Mouse (Mus musculus): ENCODE measurements around the gene Lrp2. TPM values are rescaled to one million over a fixed set of nuclear protein-coding genes. Genes with fewer than 3 reads are reported as not detected.

Gene Lrp2
- not detected in 2 replicates for polyA plus RNA-seq (2012; ENCODE audit: insufficient read depth, low replicate concordance)

DNA sequence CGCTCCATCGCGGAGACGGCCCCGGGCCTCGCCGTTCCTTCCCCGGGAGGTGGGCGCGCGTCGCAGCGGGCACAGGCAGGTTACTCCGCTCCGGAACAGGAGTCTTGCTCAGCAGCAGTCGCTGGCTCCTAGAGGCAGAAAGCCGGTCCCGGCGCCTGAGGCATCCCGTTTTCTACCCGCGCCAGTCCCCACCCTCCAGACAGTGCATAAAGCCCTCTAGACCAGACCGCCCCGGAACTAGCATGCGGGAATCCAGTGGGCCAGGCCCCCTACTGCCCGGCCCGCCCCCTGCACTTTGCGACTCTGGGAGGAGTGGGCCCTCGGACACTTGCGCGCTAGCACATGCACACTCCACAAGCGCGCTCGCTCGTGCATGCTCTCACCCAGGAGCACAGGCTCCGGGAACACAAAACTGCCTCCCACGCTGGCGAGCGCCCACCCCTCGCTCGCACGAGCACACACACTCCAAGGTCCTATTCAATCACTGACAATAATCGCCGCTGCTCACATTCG is at the start of gene Lrp2:
Gene Lrp2, minus strand, starts transcription at position 180 of the 513 bp plus-strand sequence.
- Histone ChIP-seq H3K4me1 (peaks cover 40% of the 10 kb centered on the region), H3K9me3 (no peaks in the 10 kb centered on the region), H3K4me3 (replicated peaks) (peak within 1 kb of the TSS; percentile 91), H3K36me3 (replicated peaks; ENCODE audit: low read length) (no peaks in the 10 kb centered on the region), H3K27me3 (replicated peaks) (peaks cover 81% of the 10 kb centered on the region)
- TF ChIP-seq FLI1 (IDR thresholded peaks at IDR 0.05; ENCODE audit: low read length): no peak
- TF ChIP-seq GATA1 (IDR thresholded peaks at IDR 0.05; ENCODE audit: borderline replicate concordance, low read length): no peak

DNA sequence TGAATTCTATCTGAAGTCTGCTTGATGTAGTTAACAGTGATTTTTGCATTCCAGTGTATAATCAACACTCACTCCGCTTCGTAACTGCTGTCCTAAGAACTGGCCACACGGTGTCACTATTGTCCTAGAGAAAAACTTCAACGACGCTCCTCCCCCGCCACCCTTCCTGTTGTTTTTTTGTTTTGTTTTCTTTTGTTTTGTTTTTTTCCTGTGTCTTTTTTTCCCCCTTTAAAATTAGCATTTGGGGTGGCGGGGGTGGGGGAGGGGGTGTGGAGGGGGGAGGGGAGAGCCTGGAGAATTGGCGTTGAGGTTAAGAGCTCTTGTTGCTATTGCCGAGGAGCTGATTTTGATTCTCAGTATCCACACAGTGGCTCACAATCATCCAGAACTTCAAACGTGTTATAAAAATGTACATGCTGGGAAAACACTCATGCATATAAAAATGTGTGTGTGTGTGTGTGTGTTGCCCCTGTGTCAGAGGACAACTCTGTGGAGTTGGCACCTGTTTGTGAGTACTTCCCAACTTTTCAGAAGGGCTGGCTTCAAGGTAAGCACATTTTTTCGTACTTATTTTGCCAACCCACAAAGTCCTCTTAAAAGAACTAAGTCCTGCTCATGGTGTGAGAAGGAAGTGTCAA is 49.3 kb upstream of the Lrp2 start:
- H3K4me1 ChIP-seq: no peaks in the 10 kb centered on the region; the same call in 1 of the 2 replicates
- peaks cover 21% of the 10 kb centered on the region for H3K9me3 ChIP-seq
- H3K4me3 ChIP-seq (replicated peaks): peak overlapping the region; percentile 88
- TF ChIP-seq FLI1 (IDR thresholded peaks at IDR 0.05; ENCODE audit: low read length) (no peak), GATA1 (IDR thresholded peaks at IDR 0.05; ENCODE audit: borderline replicate concordance, low read length) (no peak)
- no peaks in the 10 kb centered on the region for H3K36me3 ChIP-seq (replicated peaks; ENCODE audit: low read length)
- H3K27me3 ChIP-seq (replicated peaks): peaks cover 9% of the 10 kb centered on the region

DNA sequence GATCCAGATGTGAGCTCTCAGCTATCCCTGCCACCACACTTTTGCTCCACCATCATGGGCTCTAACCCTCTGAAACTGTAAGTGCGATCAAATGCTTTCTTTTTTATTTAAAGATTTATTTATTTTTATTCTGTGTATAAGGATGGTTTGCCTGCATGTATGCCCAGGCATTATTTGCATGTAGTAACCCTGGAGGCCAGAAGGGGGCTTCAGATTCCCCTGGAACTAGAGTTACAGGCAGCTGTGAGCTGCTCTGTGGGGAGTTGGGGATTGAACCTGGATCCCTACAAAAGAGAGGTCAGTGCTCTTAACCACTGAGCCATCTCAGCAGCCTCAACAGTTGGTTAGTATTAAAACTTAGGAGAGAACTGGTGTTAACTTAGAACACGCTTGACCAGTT is 45.6 kb upstream of the Lrp2 start:
- H3K36me3 ChIP-seq (replicated peaks; ENCODE audit: low read length): no peaks in the 10 kb centered on the region
- peaks cover 23% of the 10 kb centered on the region for H3K9me3 ChIP-seq
- no peaks in the 10 kb centered on the region; the same call in 1 of the 2 replicates for H3K4me1 ChIP-seq
- H3K4me3 ChIP-seq (replicated peaks): no peak overlapping the region
- TF ChIP-seq GATA1 (IDR thresholded peaks at IDR 0.05; ENCODE audit: borderline replicate concordance, low read length): no peak
- TF ChIP-seq FLI1 (IDR thresholded peaks at IDR 0.05; ENCODE audit: low read length): no peak
- H3K27me3 ChIP-seq (replicated peaks): peaks cover 6% of the 10 kb centered on the region

DNA sequence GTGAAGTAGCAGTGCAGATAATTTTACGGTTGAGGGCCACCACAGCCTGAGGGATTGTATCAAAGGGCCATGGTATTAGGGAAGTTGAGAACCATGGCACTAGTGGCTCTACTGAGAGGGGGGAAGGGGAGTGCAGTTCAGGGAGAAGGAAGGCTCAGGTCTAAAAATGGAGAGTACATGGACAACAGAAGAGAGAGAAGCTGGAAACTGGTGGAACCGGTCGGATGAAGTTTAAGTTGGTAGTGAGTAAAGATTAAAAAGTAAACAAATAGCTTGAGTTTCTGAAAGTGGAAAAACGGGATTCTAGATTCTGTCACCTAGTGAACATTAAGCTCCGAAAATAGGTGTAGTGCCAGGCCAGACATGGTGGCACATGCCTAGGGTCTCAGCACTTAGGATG is 44.9 kb upstream of the Lrp2 start:
- H3K9me3 ChIP-seq: peaks cover 21% of the 10 kb centered on the region

DNA sequence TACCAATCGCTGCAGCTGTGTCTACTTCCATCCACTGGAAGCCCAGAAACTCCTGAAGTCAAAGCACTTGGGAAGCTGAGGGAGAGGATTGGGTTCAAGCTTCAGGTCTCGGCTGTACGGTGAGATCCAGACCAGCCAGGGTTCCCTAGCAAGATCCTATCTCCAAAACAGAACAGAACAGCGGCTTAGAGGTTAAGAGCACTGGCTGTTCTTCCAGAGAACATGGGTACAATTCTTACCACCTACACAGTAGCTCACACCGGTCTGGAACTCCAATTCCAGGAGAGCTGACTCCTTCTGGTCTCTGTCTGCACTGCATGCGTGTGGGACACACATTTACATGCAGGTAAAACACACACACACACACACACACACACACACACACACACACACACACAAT is 44.0 kb upstream of the Lrp2 start:
- Histone ChIP-seq H3K27me3 (replicated peaks) (peaks cover 12% of the 10 kb centered on the region), H3K9me3 (peaks cover 21% of the 10 kb centered on the region), H3K36me3 (replicated peaks; ENCODE audit: low read length) (no peaks in the 10 kb centered on the region), H3K4me1 (no peaks in the 10 kb centered on the region), H3K4me3 (replicated peaks) (no peak overlapping the region)
- TF ChIP-seq GATA1 (IDR thresholded peaks at IDR 0.05; ENCODE audit: borderline replicate concordance, low read length): no peak
- no peak for TF ChIP-seq FLI1 (IDR thresholded peaks at IDR 0.05; ENCODE audit: low read length)

More for the DNA sequence above, 44.9 kb upstream of the Lrp2 start:
- TF ChIP-seq FLI1 (IDR thresholded peaks at IDR 0.05; ENCODE audit: low read length): no peak
- TF ChIP-seq GATA1 (IDR thresholded peaks at IDR 0.05; ENCODE audit: borderline replicate concordance, low read length): no peak
- Histone ChIP-seq H3K27me3 (replicated peaks) (peaks cover 8% of the 10 kb centered on the region), H3K4me1 (no peaks in the 10 kb centered on the region; the same call in 1 of the 2 replicates), H3K36me3 (replicated peaks; ENCODE audit: low read length) (no peaks in the 10 kb centered on the region), H3K4me3 (replicated peaks) (no peak overlapping the region)

DNA sequence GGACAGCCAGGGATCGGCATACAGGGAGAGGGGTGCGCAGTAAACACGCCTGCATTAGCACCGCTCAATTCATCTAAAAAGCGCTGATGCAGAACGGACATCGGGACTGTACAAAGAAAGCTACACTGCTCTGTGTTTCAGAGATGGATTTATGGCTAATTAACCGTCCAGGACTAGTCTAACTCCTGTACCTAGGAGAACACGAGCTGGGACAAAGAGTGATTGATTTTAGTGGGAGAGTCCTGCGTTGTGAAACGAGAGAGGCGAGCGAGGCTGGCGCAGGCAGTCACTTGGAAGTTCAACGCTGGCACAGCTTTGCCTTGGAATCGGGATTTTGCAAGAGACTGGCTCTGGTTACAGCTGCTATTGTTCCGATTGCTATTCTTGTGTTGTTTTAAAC is 43.4 kb upstream of the Lrp2 start:
- no peak overlapping the region for H3K4me3 ChIP-seq (replicated peaks)
- no peaks in the 10 kb centered on the region for H3K36me3 ChIP-seq (replicated peaks; ENCODE audit: low read length)
- peaks cover 14% of the 10 kb centered on the region for H3K27me3 ChIP-seq (replicated peaks)
- TF ChIP-seq GATA1 (IDR thresholded peaks at IDR 0.05; ENCODE audit: borderline replicate concordance, low read length): no peak
- no peak for TF ChIP-seq FLI1 (IDR thresholded peaks at IDR 0.05; ENCODE audit: low read length)
- H3K9me3 ChIP-seq: peaks cover 21% of the 10 kb centered on the region
- H3K4me1 ChIP-seq: no peaks in the 10 kb centered on the region

DNA sequence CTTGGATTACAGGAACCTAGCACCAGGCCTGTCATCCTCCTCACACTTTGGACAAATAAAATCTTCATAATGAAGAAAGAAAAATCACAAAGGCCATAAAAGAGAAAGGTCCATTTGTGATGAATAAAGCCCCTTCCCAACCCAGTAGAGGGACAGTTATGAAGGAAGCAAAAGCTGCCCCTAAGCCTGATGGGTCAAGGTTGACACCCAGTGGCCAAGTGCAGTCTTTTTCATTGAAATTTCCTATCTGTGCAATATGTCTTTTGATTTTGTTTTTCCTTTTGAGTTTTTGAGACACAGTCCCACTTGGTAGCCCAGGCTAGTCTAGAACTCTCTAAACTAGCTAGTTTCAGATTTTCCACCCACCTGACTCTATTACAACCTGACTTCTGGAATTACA is 33.4 kb upstream of the Lrp2 start:
- no peaks in the 10 kb centered on the region for H3K36me3 ChIP-seq (replicated peaks; ENCODE audit: low read length)
- TF ChIP-seq FLI1 (IDR thresholded peaks at IDR 0.05; ENCODE audit: low read length) (no peak), GATA1 (IDR thresholded peaks at IDR 0.05; ENCODE audit: borderline replicate concordance, low read length) (no peak)
- H3K27me3 ChIP-seq (replicated peaks): peaks cover 7% of the 10 kb centered on the region
- H3K9me3 ChIP-seq: no peaks in the 10 kb centered on the region
- no peak overlapping the region for H3K4me3 ChIP-seq (replicated peaks)
- peaks cover 12% of the 10 kb centered on the region for H3K4me1 ChIP-seq

DNA sequence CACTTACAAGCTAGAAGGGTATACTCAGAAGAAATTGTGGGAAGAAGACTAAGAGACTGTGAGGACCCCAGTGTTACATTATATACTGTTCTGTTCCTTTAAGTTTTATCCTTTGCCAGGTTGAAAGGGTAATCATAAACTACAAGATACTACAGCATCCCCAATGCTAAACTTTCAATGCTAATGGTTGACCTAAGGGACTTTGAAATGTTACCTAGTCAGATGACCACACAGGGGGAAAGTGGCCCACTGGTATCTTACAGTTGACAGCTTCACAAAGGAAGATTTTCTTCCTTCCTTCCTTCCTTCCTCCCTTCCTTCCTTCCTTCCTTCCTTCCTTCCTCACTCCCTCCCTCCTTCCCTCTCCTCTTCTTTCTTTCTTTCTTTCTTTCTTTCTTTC is 32.5 kb upstream of the Lrp2 start:
- Histone ChIP-seq H3K4me3 (replicated peaks) (no peak overlapping the region), H3K4me1 (peaks cover 13% of the 10 kb centered on the region), H3K27me3 (replicated peaks) (peaks cover 6% of the 10 kb centered on the region), H3K36me3 (replicated peaks; ENCODE audit: low read length) (no peaks in the 10 kb centered on the region), H3K9me3 (no peaks in the 10 kb centered on the region)
- TF ChIP-seq GATA1 (IDR thresholded peaks at IDR 0.05; ENCODE audit: borderline replicate concordance, low read length) (no peak), FLI1 (IDR thresholded peaks at IDR 0.05; ENCODE audit: low read length) (no peak)

DNA sequence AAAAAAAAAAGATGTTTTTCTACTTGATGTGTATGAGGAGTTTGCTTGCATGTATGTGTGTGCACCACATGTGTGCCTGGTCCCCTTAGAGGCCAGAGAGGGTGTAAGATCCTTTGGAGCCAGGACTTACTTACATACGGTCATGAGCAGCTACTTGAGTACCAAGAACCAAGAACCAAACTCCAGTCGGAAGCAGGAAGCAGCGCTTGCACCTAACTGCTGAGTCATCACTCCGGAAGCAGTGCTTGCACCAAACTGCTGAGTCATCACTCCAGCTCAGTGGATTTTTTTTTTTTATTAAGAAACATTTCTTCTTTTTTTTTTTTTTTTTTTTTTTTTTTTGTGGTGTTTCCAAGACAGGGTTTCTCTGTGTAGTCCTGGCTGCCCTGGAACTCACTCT is 27.4 kb upstream of the Lrp2 start:
- no peaks in the 10 kb centered on the region for H3K36me3 ChIP-seq (replicated peaks; ENCODE audit: low read length)

DNA sequence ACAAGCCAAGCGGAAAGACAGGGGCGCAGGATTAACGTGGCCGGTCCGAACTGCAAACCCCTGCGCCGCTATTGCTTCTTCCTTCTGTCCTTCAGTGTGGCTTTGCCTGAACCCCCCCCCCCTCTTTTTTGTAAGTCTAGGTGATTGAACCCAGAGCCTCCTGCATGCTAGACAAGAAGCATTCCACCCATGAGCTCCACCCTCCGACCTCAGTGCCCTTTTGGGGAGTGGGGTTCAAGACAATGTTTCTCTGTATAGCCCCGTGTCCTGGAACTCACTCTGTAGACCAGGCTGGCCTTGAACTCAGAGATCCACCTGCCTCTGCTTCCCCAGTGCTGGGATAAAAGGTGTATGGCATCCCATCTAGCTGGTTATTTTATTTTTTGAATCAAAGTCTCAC is 26.9 kb upstream of the Lrp2 start:
- no peak for TF ChIP-seq GATA1 (IDR thresholded peaks at IDR 0.05; ENCODE audit: borderline replicate concordance, low read length)
- no peak for TF ChIP-seq FLI1 (IDR thresholded peaks at IDR 0.05; ENCODE audit: low read length)
- Histone ChIP-seq H3K4me1 (peaks cover 4% of the 10 kb centered on the region), H3K4me3 (replicated peaks) (no peak overlapping the region), H3K36me3 (replicated peaks; ENCODE audit: low read length) (no peaks in the 10 kb centered on the region), H3K9me3 (no peaks in the 10 kb centered on the region), H3K27me3 (replicated peaks) (peaks cover 11% of the 10 kb centered on the region)

More for the DNA sequence above, 27.4 kb upstream of the Lrp2 start:
- Histone ChIP-seq H3K4me3 (replicated peaks) (peak overlapping the region; percentile 59), H3K9me3 (no peaks in the 10 kb centered on the region), H3K4me1 (peaks cover 4% of the 10 kb centered on the region), H3K27me3 (replicated peaks) (peaks cover 11% of the 10 kb centered on the region)
- TF ChIP-seq GATA1 (IDR thresholded peaks at IDR 0.05; ENCODE audit: borderline replicate concordance, low read length): no peak
- no peak for TF ChIP-seq FLI1 (IDR thresholded peaks at IDR 0.05; ENCODE audit: low read length)
